Mouse (Mus musculus) lung, embryonic 15.5 days (tissue): ENCODE data around the gene Snx29. TPM values are rescaled to one million over a fixed set of nuclear protein-coding genes. Genes with fewer than 3 reads are reported as not detected.
A peak's percentile ranks its signal among the peaks of the same experiment; 100 is the strongest.
"Not testable (repeated sequence)": the region's sequence is repeated elsewhere in the genome, so short reads cannot be mapped to it uniquely, and the experiment has no call there.

Source experiments
- ATAC-seq: fragments of 200-750 bp; cut with Nextera tagmentation; 2 replicates; pipeline ENCODE4 v1.8.0; 2017; ENCODE audit warnings: moderate number of reproducible peaks, borderline replicate concordance; ENCODE audit not compliant: low FRiP score, low TSS enrichment; ENCODE audit errors: extremely low read depth
- H3K27ac ChIP-seq: fragments of 300-500 bp; sonication (generic); 2 replicates; pipeline ENCODE4 v1.5.1; 2015; ENCODE audit warnings: moderate library complexity, mild to moderate bottlenecking, inconsistent platforms
- H3K27me3 ChIP-seq: fragments of 300-500 bp; sonication (generic); 2 replicates; pipeline ENCODE4 v1.6.1; 2015; ENCODE audit warnings: inconsistent platforms
- H3K36me3 ChIP-seq: fragments of 300-500 bp; sonication (generic); 2 replicates; pipeline ENCODE4 v1.6.1; 2015; ENCODE audit warnings: inconsistent platforms
- H3K4me1 ChIP-seq: fragments of 300-500 bp; sonication (generic); 2 replicates; pipeline ENCODE4 v1.6.1; 2015; ENCODE audit warnings: inconsistent platforms
- H3K4me2 ChIP-seq: fragments of 300-500 bp; sonication (generic); 2 replicates; pipeline ENCODE4 v1.6.1; 2015; ENCODE audit warnings: inconsistent platforms, mild to moderate bottlenecking, moderate library complexity
- H3K4me3 ChIP-seq: fragments of 300-500 bp; sonication (generic); 2 replicates; pipeline ENCODE4 v1.5.1; 2015; ENCODE audit warnings: mild to moderate bottlenecking, inconsistent platforms
- H3K9ac ChIP-seq: fragments of 300-500 bp; sonication (generic); 2 replicates; pipeline ENCODE4 v1.6.1; 2015; ENCODE audit warnings: inconsistent platforms
- H3K9me3 ChIP-seq: fragments of 300-500 bp; sonication (generic); 2 replicates; pipeline ENCODE4 v1.6.1; 2016; ENCODE audit warnings: inconsistent platforms
- WGBS: fragments of 180-500 bp; shearing (Covaris S2); methylation state at CpG from one replicate; pipeline ENCODE4 v1.1.7; 2015; 5-methylcytosine and 5-hydroxymethylcytosine counted together
- polyA plus RNA-seq: library from polyadenylated mRNA; unstranded; fragments of >200 nt; fragmentation: Nextera tagmentation; extraction: Ambion mirVana; gene quantifications from 2 replicates; pipeline ENCODE4 v1.2.1, GENCODE M21; 2015

Snx29 gene
- polyA plus RNA-seq, 1 experiment from 2014 or later: 12.6 TPM

DNA sequence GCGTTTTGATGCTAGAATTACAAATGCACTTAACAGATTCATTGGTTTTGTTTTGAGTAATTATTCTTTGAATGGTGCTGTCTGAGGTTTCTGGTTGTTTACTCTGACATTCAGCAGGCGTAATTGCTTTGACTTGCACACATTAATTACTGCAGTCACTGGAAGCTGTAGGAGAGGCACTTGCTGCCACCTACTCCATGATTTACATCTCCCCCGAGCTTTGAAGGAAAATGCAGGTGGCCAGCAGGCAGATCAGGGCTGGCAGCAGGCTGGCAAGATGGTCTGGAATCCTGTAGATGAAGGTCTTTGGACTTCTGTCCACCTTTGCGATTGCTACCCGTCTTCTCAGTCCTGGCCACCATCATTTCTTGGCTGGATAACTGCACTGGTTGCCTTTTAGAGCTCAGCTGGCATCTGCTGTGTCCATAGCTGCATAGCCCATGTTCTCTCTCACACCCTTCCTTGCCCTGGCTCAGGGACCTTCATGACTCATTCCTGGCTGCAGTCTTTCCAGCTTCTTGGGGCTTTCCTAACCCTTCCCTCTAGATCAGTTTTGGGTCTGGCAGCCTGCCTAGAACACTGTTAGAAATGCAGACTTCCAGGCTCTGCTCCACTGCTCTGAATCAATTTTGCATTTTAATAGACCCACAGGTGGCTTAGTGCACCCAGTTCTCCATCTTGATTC is 182.9 kb downstream of the Snx29 start:
- H3K36me3 ChIP-seq: no peaks in the 10 kb centered on the region
- no peak overlapping the region for H3K9ac ChIP-seq
- H3K4me3 ChIP-seq: no peak overlapping the region
- no peaks in the 10 kb centered on the region for H3K9me3 ChIP-seq
- H3K27me3 ChIP-seq: no peaks in the 10 kb centered on the region
- H3K4me1 ChIP-seq: peaks cover 10% of the 10 kb centered on the region; the same call in 1 of the 2 replicates
- H3K27ac ChIP-seq: no peak overlapping the region
- WGBS: 69% methylated on average over 5 of the region's 5 CpGs
- no peak for ATAC-seq
- no peak overlapping the region for H3K4me2 ChIP-seq

DNA sequence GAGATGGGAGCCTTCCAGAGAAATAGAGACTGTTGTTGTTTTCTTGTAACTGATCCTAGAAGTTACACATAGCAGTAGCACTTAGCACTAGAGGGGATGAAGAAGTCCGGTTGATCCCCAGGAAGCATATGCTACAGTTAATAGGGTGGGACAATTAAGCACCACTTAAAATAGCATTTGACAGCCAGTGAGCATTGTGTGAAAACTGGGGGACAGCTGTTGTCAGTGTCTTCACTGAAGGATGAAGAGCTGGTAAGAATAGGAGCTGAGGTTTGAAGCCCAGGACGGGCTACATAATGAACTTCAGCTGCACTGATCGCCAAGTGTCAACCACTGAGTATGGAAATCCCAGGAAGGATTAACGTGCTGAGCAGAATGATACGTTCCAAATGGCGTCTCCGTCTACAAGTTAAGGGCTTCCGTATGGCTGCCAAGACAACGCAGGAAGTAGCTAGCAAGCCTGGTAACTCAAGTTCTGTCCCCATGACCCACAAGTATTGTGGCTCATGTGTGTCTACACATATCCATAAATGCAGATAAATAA is 184.6 kb downstream of the Snx29 start:
- ATAC-seq: peak; percentile 80

DNA sequence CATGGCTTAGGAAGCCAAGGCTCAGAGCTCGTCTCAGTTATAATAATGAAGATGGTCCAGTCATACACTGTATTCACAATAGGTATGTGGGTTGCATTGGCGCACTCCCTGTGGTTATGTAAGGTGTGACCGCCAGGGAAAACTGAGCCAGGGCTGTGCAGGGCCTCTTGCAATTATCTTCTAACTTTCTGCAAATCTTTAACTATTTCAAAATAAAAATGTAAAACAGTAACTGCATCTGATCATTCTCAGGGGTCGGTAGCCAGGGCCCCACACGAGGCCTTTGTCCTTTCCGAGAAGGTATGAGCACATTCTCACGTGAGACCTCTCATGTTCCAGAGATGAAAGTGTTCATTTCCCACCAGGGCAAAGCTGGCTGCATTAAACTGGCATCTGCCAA is 185.6 kb downstream of the Snx29 start:
- Histone ChIP-seq H3K4me2 (no peak overlapping the region), H3K9me3 (no peaks in the 10 kb centered on the region), H3K27ac (no peak overlapping the region), H3K27me3 (no peaks in the 10 kb centered on the region), H3K36me3 (no peaks in the 10 kb centered on the region), H3K4me1 (peaks cover 10% of the 10 kb centered on the region; the same call in 1 of the 2 replicates), H3K9ac (no peak overlapping the region), H3K4me3 (no peak overlapping the region)
- WGBS: 85% methylated on average over 7 of the region's 7 CpGs
- no peak for ATAC-seq

More for the DNA sequence above, 184.6 kb downstream of the Snx29 start:
- H3K27ac ChIP-seq: no peak overlapping the region
- H3K4me2 ChIP-seq: no peak overlapping the region
- peaks cover 10% of the 10 kb centered on the region; the same call in 1 of the 2 replicates for H3K4me1 ChIP-seq
- H3K9me3 ChIP-seq: no peaks in the 10 kb centered on the region
- no peak overlapping the region for H3K9ac ChIP-seq
- no peak overlapping the region for H3K4me3 ChIP-seq
- no peaks in the 10 kb centered on the region for H3K36me3 ChIP-seq
- 49% methylated on average over 9 of the region's 9 CpGs for WGBS
- H3K27me3 ChIP-seq: no peaks in the 10 kb centered on the region

DNA sequence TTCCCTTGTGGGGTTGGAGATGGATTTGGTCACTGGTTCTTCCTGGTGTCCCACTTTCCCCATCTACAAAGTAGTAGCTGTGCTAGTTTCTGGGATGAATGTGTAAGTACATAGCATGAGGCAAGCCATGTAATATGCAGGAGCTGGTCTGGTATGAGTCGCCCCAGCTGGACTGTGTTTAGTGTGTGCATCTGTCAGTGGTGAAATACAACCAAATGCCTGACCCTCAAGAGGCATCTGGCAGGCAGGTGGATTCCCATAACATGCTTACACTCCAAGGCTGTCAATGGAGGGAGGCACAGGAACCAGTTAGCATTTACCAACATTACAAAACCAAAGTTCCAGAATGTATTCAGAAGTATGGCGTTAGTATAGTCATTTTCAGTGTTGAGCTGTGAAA is 187.7 kb downstream of the Snx29 start:
- no peaks in the 10 kb centered on the region for H3K36me3 ChIP-seq
- H3K4me3 ChIP-seq: no peak overlapping the region
- H3K9ac ChIP-seq: no peak overlapping the region
- H3K4me2 ChIP-seq: no peak overlapping the region
- H3K27ac ChIP-seq: no peak overlapping the region
- 93% methylated on average over 2 of the region's 2 CpGs for WGBS
- H3K4me1 ChIP-seq: peaks cover 10% of the 10 kb centered on the region; the same call in 1 of the 2 replicates
- H3K27me3 ChIP-seq: no peaks in the 10 kb centered on the region
- H3K9me3 ChIP-seq: no peaks in the 10 kb centered on the region
- no peak for ATAC-seq

DNA sequence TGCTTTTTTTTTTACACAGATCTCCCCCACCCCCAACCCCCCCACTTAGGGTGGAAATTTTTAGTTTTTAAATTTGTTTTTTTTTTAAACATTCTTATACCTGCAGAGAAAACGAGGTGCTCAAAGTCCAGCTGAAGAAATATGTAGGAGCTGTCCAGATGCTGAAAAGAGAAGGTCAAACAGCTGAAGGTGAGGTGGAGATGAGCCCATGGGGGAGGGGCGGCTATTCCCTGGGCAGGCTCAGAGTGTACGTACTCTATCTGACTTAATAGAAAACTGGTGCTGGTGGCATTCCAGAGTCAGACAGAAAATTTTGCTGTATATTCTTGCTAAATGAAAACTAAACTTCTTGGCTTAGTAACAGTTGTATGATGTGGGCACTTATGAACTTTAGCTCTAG is 188.1 kb downstream of the Snx29 start:
- no peak overlapping the region for H3K4me3 ChIP-seq
- 53% methylated on average over 3 of the region's 3 CpGs for WGBS
- no peak for ATAC-seq

DNA sequence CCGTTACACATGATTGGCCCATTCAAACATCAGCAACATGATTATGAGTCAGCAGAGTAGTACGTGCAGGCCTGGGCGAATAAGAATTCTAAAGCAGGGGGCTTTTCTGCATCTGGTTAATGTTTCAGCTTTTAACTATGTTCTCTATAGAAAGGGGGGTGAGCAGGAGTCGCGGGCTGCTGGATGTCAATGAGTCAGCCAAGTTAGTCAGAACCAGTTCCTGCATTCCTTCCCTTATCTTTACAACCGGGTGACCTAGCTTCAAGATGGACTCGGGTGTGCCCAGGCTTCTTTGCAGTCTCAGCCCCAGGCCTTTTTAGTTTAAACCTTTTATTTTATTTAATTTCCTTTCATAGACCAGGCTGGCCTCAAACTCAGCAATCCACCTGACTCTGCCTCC is 189.0 kb downstream of the Snx29 start:
- not testable (repeated sequence) for ATAC-seq, H3K4me3 ChIP-seq, H3K4me1 ChIP-seq, H3K9me3 ChIP-seq, H3K36me3 ChIP-seq, H3K27me3 ChIP-seq, H3K27ac ChIP-seq, H3K9ac ChIP-seq, H3K4me2 ChIP-seq
- WGBS: 70% methylated on average over 7 of the region's 7 CpGs

More for the DNA sequence above, 188.1 kb downstream of the Snx29 start:
- no peak overlapping the region for H3K27ac ChIP-seq
- H3K36me3 ChIP-seq: no peaks in the 10 kb centered on the region
- peaks cover 6% of the 10 kb centered on the region; the same call in 1 of the 2 replicates for H3K4me1 ChIP-seq
- no peaks in the 10 kb centered on the region for H3K9me3 ChIP-seq
- no peaks in the 10 kb centered on the region for H3K27me3 ChIP-seq
- no peak overlapping the region for H3K4me2 ChIP-seq
- no peak overlapping the region for H3K9ac ChIP-seq

DNA sequence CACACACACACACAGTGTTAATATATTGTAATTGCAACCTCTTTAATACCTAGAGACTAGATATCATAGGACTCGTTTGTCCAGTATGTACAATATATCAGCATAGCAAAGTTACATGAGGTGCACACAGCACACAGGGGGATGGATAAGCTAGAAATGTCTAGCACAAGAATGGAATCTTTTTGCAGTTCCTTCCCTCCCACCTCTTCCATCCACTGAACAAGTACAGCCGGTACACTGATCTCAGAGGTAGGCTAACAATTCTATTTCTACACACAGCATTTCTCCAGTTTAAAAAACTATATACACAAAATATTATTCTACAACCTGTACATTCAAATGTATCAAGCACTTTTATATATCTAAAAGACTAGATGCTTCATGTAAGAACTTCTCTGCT is 194.0 kb downstream of the Snx29 start:
- 90% methylated on average over 2 of the region's 2 CpGs for WGBS
- Histone ChIP-seq H3K27me3 (no peaks in the 10 kb centered on the region), H3K27ac (no peak overlapping the region), H3K4me3 (no peak overlapping the region), H3K9me3 (no peaks in the 10 kb centered on the region), H3K4me2 (no peak overlapping the region), H3K9ac (no peak overlapping the region), H3K36me3 (no peaks in the 10 kb centered on the region), H3K4me1 (no peaks in the 10 kb centered on the region)
- ATAC-seq: no peak

DNA sequence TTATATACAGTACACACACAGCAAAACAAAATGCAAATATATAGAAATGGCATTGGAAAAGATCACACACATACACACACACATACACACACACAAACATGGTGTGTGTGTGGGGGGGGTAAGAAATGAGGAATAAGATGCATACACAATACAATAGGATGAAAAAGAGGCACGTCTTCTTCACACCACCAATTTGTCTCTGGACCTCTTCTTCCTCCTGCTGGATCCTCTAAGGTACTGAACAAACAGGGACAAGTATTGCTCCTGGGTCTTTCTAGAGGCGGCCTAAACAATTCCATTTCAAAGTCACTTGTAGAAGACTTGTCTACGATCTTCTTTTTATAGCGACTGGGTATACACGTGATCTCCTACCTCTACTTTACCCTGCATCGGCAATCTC is 194.7 kb downstream of the Snx29 start:
- ATAC-seq: no peak
- no peak overlapping the region for H3K4me3 ChIP-seq
- H3K36me3 ChIP-seq: no peaks in the 10 kb centered on the region
- H3K9ac ChIP-seq: no peak overlapping the region
- no peak overlapping the region for H3K4me2 ChIP-seq
- H3K4me1 ChIP-seq: no peaks in the 10 kb centered on the region
- 95% methylated on average over 6 of the region's 6 CpGs for whole genome bisulfite sequencing
- H3K27me3 ChIP-seq: no peaks in the 10 kb centered on the region
- H3K9me3 ChIP-seq: no peaks in the 10 kb centered on the region
- no peak overlapping the region for H3K27ac ChIP-seq

DNA sequence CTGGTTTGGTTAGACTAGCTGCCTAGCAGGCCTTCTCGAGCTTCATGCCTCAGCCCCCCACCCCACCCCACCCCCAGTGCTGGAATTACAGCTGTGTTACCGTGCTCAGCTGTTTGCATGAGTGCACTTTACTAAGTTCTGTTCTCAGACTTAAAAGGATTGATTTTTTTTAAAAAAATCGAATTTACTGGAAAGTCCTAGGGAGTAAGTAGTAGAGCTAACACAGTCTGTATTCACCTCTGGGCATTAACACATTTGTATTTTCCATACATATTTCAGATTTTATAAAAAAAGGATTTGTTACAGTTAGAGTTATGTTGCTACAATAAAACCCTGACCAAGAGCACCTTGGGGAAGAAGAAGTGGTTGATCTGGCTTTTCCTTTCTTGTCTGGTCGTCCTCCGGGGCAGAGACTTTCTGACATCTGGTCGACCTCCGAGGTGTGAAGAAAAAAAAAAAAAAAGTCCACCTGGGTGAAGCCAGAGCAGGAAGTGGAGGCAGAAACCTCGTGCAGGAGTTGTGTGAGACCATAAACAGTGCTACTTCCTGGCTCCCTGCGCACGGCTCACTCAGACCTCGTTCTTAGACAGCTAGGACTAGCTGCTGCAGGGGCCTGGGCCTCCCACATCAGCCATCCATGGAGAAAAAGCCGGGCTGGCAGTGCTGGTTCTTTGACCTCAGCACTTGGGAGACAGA is 196.2 kb downstream of the Snx29 start:
- 64% methylated on average over 12 of the region's 12 CpGs for WGBS
- Histone ChIP-seq H3K4me2 (no peak overlapping the region), H3K4me3 (no peak overlapping the region), H3K9me3 (no peaks in the 10 kb centered on the region), H3K27ac (no peak overlapping the region), H3K4me1 (no peaks in the 10 kb centered on the region), H3K36me3 (no peaks in the 10 kb centered on the region), H3K27me3 (no peaks in the 10 kb centered on the region), H3K9ac (no peak overlapping the region)
- no peak for ATAC-seq

- no peaks in the 10 kb centered on the region for H3K27me3 ChIP-seq
- no peaks in the 10 kb centered on the region for H3K36me3 ChIP-seq
- H3K4me2 ChIP-seq: no peak overlapping the region
- no peak overlapping the region for H3K27ac ChIP-seq
- ATAC-seq: peak; percentile 11; the same call in 1 of the 2 replicates
- no peaks in the 10 kb centered on the region for H3K9me3 ChIP-seq
- 67% methylated on average over 10 of the region's 10 CpGs for WGBS
- no peak overlapping the region for H3K4me3 ChIP-seq
- no peak overlapping the region for H3K9ac ChIP-seq
- no peaks in the 10 kb centered on the region for H3K4me1 ChIP-seq
Measured at GRCm38 (mm10) chr16:11526104-11526786, 203.5 kb downstream of the Snx29 start.

DNA sequence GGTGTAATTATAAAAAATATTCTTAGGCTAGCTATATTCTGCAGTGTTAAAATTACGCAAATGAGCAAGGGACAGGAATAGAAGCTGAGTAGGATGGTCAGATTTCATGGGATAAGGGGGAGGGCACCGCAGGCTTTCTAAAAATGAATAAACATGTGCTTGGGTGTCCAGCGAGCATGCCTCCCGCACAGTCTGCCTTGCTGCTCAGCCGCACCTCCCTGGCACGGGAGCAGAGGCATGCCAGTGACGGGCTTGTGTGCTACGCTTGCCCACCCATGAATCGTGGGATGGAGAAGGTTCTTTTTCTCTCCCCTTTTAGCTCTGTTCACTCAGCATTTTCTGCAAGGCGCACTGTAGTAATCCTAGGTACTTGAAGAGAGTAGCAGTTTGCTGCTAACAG is 204.3 kb downstream of the Snx29 start:
- H3K4me2 ChIP-seq: no peak overlapping the region
- H3K27me3 ChIP-seq: no peaks in the 10 kb centered on the region
- 74% methylated on average over 10 of the region's 10 CpGs for WGBS
- no peak for ATAC-seq
- no peaks in the 10 kb centered on the region for H3K36me3 ChIP-seq
- no peak overlapping the region for H3K9ac ChIP-seq
- no peak overlapping the region for H3K4me3 ChIP-seq
- no peaks in the 10 kb centered on the region for H3K9me3 ChIP-seq
- no peaks in the 10 kb centered on the region for H3K4me1 ChIP-seq
- no peak overlapping the region for H3K27ac ChIP-seq
